Mouse (Mus musculus): ENCODE measurements around the gene Il1r1. TPM values are rescaled to one million over a fixed set of nuclear protein-coding genes. Genes with fewer than 3 reads are reported as not detected.

The Il1r1 gene
- total and polyA plus RNA-seq, 3 experiments, result 1.4 to 3.1 TPM; not detected in 1

DNA sequence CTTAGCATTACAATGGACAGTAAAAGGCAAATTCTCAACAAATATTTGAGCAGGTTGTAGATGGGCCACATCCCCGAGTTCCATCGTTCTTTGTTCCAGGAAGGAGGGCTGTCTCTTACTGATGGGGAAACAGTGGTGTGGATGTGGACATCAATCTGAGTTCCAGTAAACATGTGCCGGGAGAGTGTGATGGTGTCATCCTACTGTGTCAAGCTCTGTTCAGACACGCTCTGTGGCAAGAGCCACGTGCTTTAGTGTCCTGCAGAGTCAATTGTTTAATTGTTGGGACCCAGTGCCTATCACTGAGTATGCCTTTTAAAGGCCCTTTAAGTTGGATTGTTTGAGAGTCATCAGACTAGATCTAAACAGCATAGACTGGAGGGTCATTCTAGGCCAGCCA, 49.8 kb upstream of the Il1r1 start:
- H3K36me3 ChIP-seq (ENCODE audit: control insufficient read depth in 1 of 2, insufficient read depth in 2 of 2, low read length in 2 of 2), result no peaks in the 10 kb centered on the region
- no peak overlapping the region for H3K4me3 ChIP-seq (ENCODE audit: control insufficient read depth in 1 of 2, insufficient read depth in 1 of 2, low read depth in 2 of 2, low read length in 2 of 2)
- peaks cover 0 to 3% of the 10 kb centered on the region in 2 experiments; a peak in 2 of 4 replicates for H3K27me3 ChIP-seq (ENCODE audit: control insufficient read depth in 1 of 2, insufficient read depth in 2 of 2, low read length in 2 of 2)
- no peaks in the 10 kb centered on the region for H3K4me1 ChIP-seq (ENCODE audit: control insufficient read depth in 1 of 2, insufficient read depth in 2 of 2, low read length in 2 of 2)
- no peak overlapping the region for H3K9ac ChIP-seq (ENCODE audit: control insufficient read depth, low read depth, low read length, poor library complexity, severe bottlenecking)
- no peaks in the 10 kb centered on the region for H3K79me2 ChIP-seq (ENCODE audit: control insufficient read depth, insufficient read depth, low read length, poor library complexity)
- H3K9me3 ChIP-seq (replicated peaks; ENCODE audit: insufficient read depth, low read length), result no peaks in the 10 kb centered on the region
- TF ChIP-seq E2F4 (IDR thresholded peaks at IDR 0.05; ENCODE audit: borderline replicate concordance, low read depth, low read length) (no peak), RCOR1 (IDR thresholded peaks at IDR 0.05; ENCODE audit: low read depth, low read length) (no peak), USF2 (IDR thresholded peaks at IDR 0.05; ENCODE audit: borderline replicate concordance in 1 of 2, insufficient read depth in 1 of 2, low read depth in 1 of 2, low read length in 2 of 2) (no peak)
- DNase-seq (ENCODE audit: low read depth, low spot score), result no peak
- no peak overlapping the region for H3K27ac ChIP-seq (ENCODE audit: control insufficient read depth, low read depth, low read length)

DNA sequence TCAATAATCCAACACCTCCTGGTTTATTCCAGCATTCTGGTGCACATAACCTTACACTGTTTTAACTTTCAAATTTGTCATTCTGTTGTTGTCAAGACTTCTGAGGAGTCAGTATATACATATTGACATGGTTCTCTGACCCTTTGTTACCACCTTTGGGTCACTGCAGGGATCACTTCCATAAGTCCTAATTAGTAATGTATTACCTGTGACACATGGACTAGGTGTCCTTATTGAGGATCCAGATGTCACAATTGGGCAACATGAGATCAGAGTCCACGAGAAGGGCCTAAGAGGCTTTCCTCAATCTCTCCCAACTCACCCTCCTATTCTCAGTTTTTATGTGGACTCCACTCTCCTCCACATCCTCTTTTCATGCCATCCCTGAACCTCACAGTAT, 49.1 kb upstream of the Il1r1 start:
- H3K27me3 ChIP-seq (ENCODE audit: control insufficient read depth in 1 of 2, insufficient read depth in 2 of 2, low read length in 2 of 2), result peaks cover 0 to 3% of the 10 kb centered on the region in 2 experiments; a peak in 2 of 4 replicates
- H3K4me1 ChIP-seq (ENCODE audit: control insufficient read depth in 1 of 2, insufficient read depth in 2 of 2, low read length in 2 of 2), result no peaks in the 10 kb centered on the region
- no peak overlapping the region for H3K4me3 ChIP-seq (ENCODE audit: control insufficient read depth in 1 of 2, insufficient read depth in 1 of 2, low read depth in 2 of 2, low read length in 2 of 2)
- no peaks in the 10 kb centered on the region for H3K79me2 ChIP-seq (ENCODE audit: control insufficient read depth, insufficient read depth, low read length, poor library complexity)
- DNase-seq (ENCODE audit: low read depth, low spot score), result no peak
- H3K9me3 ChIP-seq (replicated peaks; ENCODE audit: insufficient read depth, low read length), result no peaks in the 10 kb centered on the region
- no peak for TF ChIP-seq MAFK (IDR thresholded peaks at IDR 0.05; ENCODE audit: borderline replicate concordance, low read depth, low read length)
- no peak for TF ChIP-seq JUND (IDR thresholded peaks at IDR 0.05; ENCODE audit: low read depth, low read length)
- no peak for TF ChIP-seq MXI1 (IDR thresholded peaks at IDR 0.05; ENCODE audit: low read depth, low read length)
- no peak for TF ChIP-seq NELFE (IDR thresholded peaks at IDR 0.05; ENCODE audit: low read depth, low read length)
- TF ChIP-seq MYB (IDR thresholded peaks at IDR 0.05; ENCODE audit: low read depth, low read length), result no peak
- no peak overlapping the region for H3K9ac ChIP-seq (ENCODE audit: control insufficient read depth, low read depth, low read length, poor library complexity, severe bottlenecking)
- H3K36me3 ChIP-seq (ENCODE audit: control insufficient read depth in 1 of 2, insufficient read depth in 2 of 2, low read length in 2 of 2), result no peaks in the 10 kb centered on the region
- H3K27ac ChIP-seq (ENCODE audit: control insufficient read depth, low read depth, low read length), result no peak overlapping the region

DNA sequence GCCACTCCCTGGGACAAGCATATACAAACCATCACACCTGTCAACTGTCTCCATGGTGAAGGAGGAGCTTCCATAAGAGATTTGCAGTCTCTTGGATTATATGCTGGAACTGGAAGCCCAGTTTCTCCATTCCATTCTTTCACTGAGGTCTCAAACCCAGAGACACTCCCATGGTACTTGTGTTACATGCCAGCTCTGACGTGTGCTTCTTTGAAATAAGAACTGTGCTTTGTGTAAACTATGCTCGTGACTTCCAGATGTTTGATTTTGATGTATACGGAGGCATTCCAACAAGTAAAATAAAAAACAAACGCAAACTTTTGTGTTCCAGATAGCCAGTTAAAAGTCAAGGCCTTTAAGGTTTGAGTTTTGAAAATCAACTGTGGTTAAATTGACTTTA, 45.8 kb upstream of the Il1r1 start:
- no peaks in the 10 kb centered on the region for H3K4me1 ChIP-seq (ENCODE audit: control insufficient read depth in 1 of 2, insufficient read depth in 2 of 2, low read length in 2 of 2)
- TF ChIP-seq TCF12 (IDR thresholded peaks at IDR 0.05; ENCODE audit: low read depth, low read length) (no peak), ZNF384 (IDR thresholded peaks at IDR 0.05; ENCODE audit: low read depth, low read length) (no peak), MAZ (IDR thresholded peaks at IDR 0.05; ENCODE audit: low read depth, low read length) (no peak), POLR2AphosphoS2 (IDR thresholded peaks at IDR 0.05; ENCODE audit: low read length) (no peak), MEF2A (IDR thresholded peaks at IDR 0.05; ENCODE audit: extremely low read depth, insufficient replicate concordance, low read depth, low read length, poor library complexity, severe bottlenecking) (no peak), ZC3H11A (IDR thresholded peaks at IDR 0.05; ENCODE audit: low read depth, low read length) (no peak), UBTF (IDR thresholded peaks at IDR 0.05; ENCODE audit: borderline replicate concordance, insufficient read depth, low read depth, low read length) (no peak), POLR2A (IDR thresholded peaks at IDR 0.05; ENCODE audit: control insufficient read depth in 1 of 2, insufficient read depth in 1 of 2, low read depth in 1 of 2, low read length in 2 of 2, poor library complexity in 1 of 2) (no peak), CHD2 (IDR thresholded peaks at IDR 0.05; ENCODE audit: low read length) (no peak), NELFE (IDR thresholded peaks at IDR 0.05; ENCODE audit: low read depth, low read length) (no peak), USF1 (IDR thresholded peaks at IDR 0.05; ENCODE audit: low read depth, low read length) (no peak), RAD21 (IDR thresholded peaks at IDR 0.05; ENCODE audit: low read depth, low read length) (no peak), TAL1 (IDR thresholded peaks at IDR 0.05; ENCODE audit: low read length) (no peak), SIN3A (IDR thresholded peaks at IDR 0.05; ENCODE audit: low read length) (no peak), E2F4 (IDR thresholded peaks at IDR 0.05; ENCODE audit: borderline replicate concordance, low read depth, low read length) (no peak), MAX (IDR thresholded peaks at IDR 0.05; ENCODE audit: low read length) (no peak), MYC (IDR thresholded peaks at IDR 0.05; ENCODE audit: low read depth, low read length) (no peak), SMC3 (IDR thresholded peaks at IDR 0.05; ENCODE audit: low read depth, low read length) (no peak)

More for the DNA sequence above, 45.8 kb upstream of the Il1r1 start:
- H3K9me3 ChIP-seq (replicated peaks; ENCODE audit: insufficient read depth, low read length), result no peaks in the 10 kb centered on the region
- H3K9ac ChIP-seq (ENCODE audit: control insufficient read depth, low read depth, low read length, poor library complexity, severe bottlenecking), result no peak overlapping the region
- no peak overlapping the region for H3K27ac ChIP-seq (ENCODE audit: control insufficient read depth, low read depth, low read length)
- no peak for DNase-seq (ENCODE audit: low read depth, low spot score)
- H3K36me3 ChIP-seq (ENCODE audit: control insufficient read depth in 1 of 2, insufficient read depth in 2 of 2, low read length in 2 of 2), result no peaks in the 10 kb centered on the region
- no peak overlapping the region for H3K4me3 ChIP-seq (ENCODE audit: control insufficient read depth in 1 of 2, insufficient read depth in 1 of 2, low read depth in 2 of 2, low read length in 2 of 2)
- peaks cover 0 to 3% of the 10 kb centered on the region in 2 experiments; a peak in 2 of 4 replicates for H3K27me3 ChIP-seq (ENCODE audit: control insufficient read depth in 1 of 2, insufficient read depth in 2 of 2, low read length in 2 of 2)
- no peaks in the 10 kb centered on the region for H3K79me2 ChIP-seq (ENCODE audit: control insufficient read depth, insufficient read depth, low read length, poor library complexity)

Measured in MEL (cell line).